Mouse (Mus musculus) adrenal gland, adult 2 months (tissue): ENCODE data around the gene Nhsl1. TPM values are rescaled to one million over a fixed set of nuclear protein-coding genes. Genes with fewer than 3 reads are reported as not detected.

Source experiments
- DNase-seq: peaks from one replicate; pipeline ENCODE4 v3.0.0; 2021
- polyA plus RNA-seq: library from polyadenylated mRNA; depleted of rRNA; stranded (reverse); fragments of >200 nt; gene quantifications from 2 replicates; pipeline ENCODE4 v1.2.3, GENCODE M21; 2012
- total RNA-seq, 2 experiments: library from RNA; stranded (reverse); gene quantifications; 2 replicates each; pipeline ENCODE4 v1.2.3; 2021

The Nhsl1 gene
- total and polyA plus RNA-seq, 3 experiments = 2.2 to 4.3 (median 3.7) TPM

- DNase-seq = peak; percentile 20
Observed at GRCm38 (mm10) chr10:18400089-18400644, 81.4 kb downstream of the Nhsl1 start.

GRCm38 (mm10) chr10:18400998-18401397 lies 82.2 kb downstream of the Nhsl1 start:
- DNase-seq = no peak

GRCm38 (mm10) chr10:18403992-18404391 lies 85.2 kb downstream of the Nhsl1 start:
- DNase-seq = no peak

GRCm38 (mm10) chr10:18404679-18405078 lies 85.9 kb downstream of the Nhsl1 start:
- DNase-seq = no peak

GRCm38 (mm10) chr10:18407062-18407830 lies 88.5 kb downstream of the Nhsl1 start:
- peak; percentile 88 for DNase-seq

- no peak for DNase-seq
Observed at GRCm38 (mm10) chr10:18408128-18408527, 89.3 kb downstream of the Nhsl1 start.

GRCm38 (mm10) chr10:18408635-18409034 lies 89.8 kb downstream of the Nhsl1 start:
- DNase-seq = no peak

- no peak for DNase-seq
Observed at GRCm38 (mm10) chr10:18409068-18409467, 90.3 kb downstream of the Nhsl1 start.

GRCm38 (mm10) chr10:18411266-18411665 lies 92.5 kb downstream of the Nhsl1 start:
- DNase-seq = no peak

- DNase-seq = no peak
Observed at GRCm38 (mm10) chr10:18415946-18416345, 97.2 kb downstream of the Nhsl1 start.

GRCm38 (mm10) chr10:18418160-18418559 lies 99.4 kb downstream of the Nhsl1 start:
- no peak for DNase-seq

GRCm38 (mm10) chr10:18419508-18419907 lies 100.7 kb downstream of the Nhsl1 start:
- DNase-seq = no peak

GRCm38 (mm10) chr10:18420259-18421000 lies 101.6 kb downstream of the Nhsl1 start:
- no peak for DNase-seq

GRCm38 (mm10) chr10:18422968-18423367 lies 104.2 kb downstream of the Nhsl1 start:
- no peak for DNase-seq

- no peak for DNase-seq
Observed at GRCm38 (mm10) chr10:18423557-18423956, 104.8 kb downstream of the Nhsl1 start.

- no peak for DNase-seq
Observed at GRCm38 (mm10) chr10:18427866-18428265, 109.1 kb downstream of the Nhsl1 start.

GRCm38 (mm10) chr10:18429533-18429932 lies 110.7 kb downstream of the Nhsl1 start:
- no peak for DNase-seq

GRCm38 (mm10) chr10:18430141-18430540 lies 111.4 kb downstream of the Nhsl1 start:
- peak; percentile 12 for DNase-seq

- peak; percentile 81 for DNase-seq
Observed at GRCm38 (mm10) chr10:18430973-18431372, 112.2 kb downstream of the Nhsl1 start.

- DNase-seq = no peak
Observed at GRCm38 (mm10) chr10:18431546-18431945, 112.8 kb downstream of the Nhsl1 start.

GRCm38 (mm10) chr10:18435454-18435853 lies 116.7 kb downstream of the Nhsl1 start:
- no peak for DNase-seq

- DNase-seq = no peak
Observed at GRCm38 (mm10) chr10:18435938-18436337, 117.2 kb downstream of the Nhsl1 start.

GRCm38 (mm10) chr10:18437584-18437983 lies 118.8 kb downstream of the Nhsl1 start:
- DNase-seq = no peak
